Mouse (Mus musculus): Measurements from ENCODE around the gene Bco1.

The Bco1 gene

GRCm38 (mm10) chr8:117137357-117137756 lies 41.7 kb downstream of the Bco1 start:
- in situ Hi-C loops (cut with MboI, MseI): no loop called here

- in situ Hi-C loops (cut with MboI, MseI): no loop called here
Observed at GRCm38 (mm10) chr8:117148520-117148919, 52.9 kb downstream of the Bco1 start.

GRCm38 (mm10) chr8:117156149-117156548 lies 60.5 kb downstream of the Bco1 start:
- in situ Hi-C loops (cut with MboI, MseI): loop anchor here (5.0 kb wide), 1 partner anchor 101 kb away; the partner anchor contains the start of gene Cmip

GRCm38 (mm10) chr8:117156866-117157768 lies 61.5 kb downstream of the Bco1 start:
- in situ Hi-C loops (cut with MboI, MseI): loop anchor here (5.0 kb wide), 1 partner anchor 100 kb away; the partner anchor contains the start of gene Cmip

- in situ Hi-C loops (cut with MboI, MseI): loop anchor here (5.0 kb wide), 1 partner anchor 100 kb away; the partner anchor contains the start of gene Cmip
Observed at GRCm38 (mm10) chr8:117157769-117158091, 62.1 kb downstream of the Bco1 start.

GRCm38 (mm10) chr8:117158135-117158761 lies 62.6 kb downstream of the Bco1 start, which contains the start of gene Gan:
Gene Gan, plus strand, starts transcription at chr8:117158135.
- in situ Hi-C loops (cut with MboI, MseI): loop anchor here (5.0 kb wide), 1 partner anchor 99 kb away; the partner anchor contains the start of gene Cmip

GRCm38 (mm10) chr8:117159031-117159430 lies 63.4 kb downstream of the Bco1 start:
- in situ Hi-C loops (cut with MboI, MseI): loop anchor here (5.0 kb wide), 1 partner anchor 98 kb away; the partner anchor contains the start of gene Cmip

GRCm38 (mm10) chr8:117164912-117165311 lies 69.3 kb downstream of the Bco1 start:
- in situ Hi-C loops (cut with MboI, MseI): no loop called here

GRCm38 (mm10) chr8:117165542-117165941 lies 69.9 kb downstream of the Bco1 start:
- in situ Hi-C loops (cut with MboI, MseI): no loop called here

GRCm38 (mm10) chr8:117166515-117166914 lies 70.9 kb downstream of the Bco1 start:
- in situ Hi-C loops (cut with MboI, MseI): no loop called here

GRCm38 (mm10) chr8:117167243-117167883 lies 71.7 kb downstream of the Bco1 start:
- in situ Hi-C loops (cut with MboI, MseI): no loop called here

- in situ Hi-C loops (cut with MboI, MseI): no loop called here
Observed at GRCm38 (mm10) chr8:117168378-117168777, 72.7 kb downstream of the Bco1 start.

GRCm38 (mm10) chr8:117171826-117172225 lies 76.2 kb downstream of the Bco1 start:
- in situ Hi-C loops (cut with MboI, MseI): no loop called here

GRCm38 (mm10) chr8:117172904-117173303 lies 77.2 kb downstream of the Bco1 start:
- in situ Hi-C loops (cut with MboI, MseI): no loop called here

- in situ Hi-C loops (cut with MboI, MseI): no loop called here
Observed at GRCm38 (mm10) chr8:117173690-117174089, 78.0 kb downstream of the Bco1 start.

GRCm38 (mm10) chr8:117174536-117174935 lies 78.9 kb downstream of the Bco1 start:
- in situ Hi-C loops (cut with MboI, MseI): no loop called here

GRCm38 (mm10) chr8:117176308-117176707 lies 80.7 kb downstream of the Bco1 start:
- in situ Hi-C loops (cut with MboI, MseI): no loop called here

GRCm38 (mm10) chr8:117177236-117177635 lies 81.6 kb downstream of the Bco1 start:
- in situ Hi-C loops (cut with MboI, MseI): no loop called here

- in situ Hi-C loops (cut with MboI, MseI): no loop called here
Observed at GRCm38 (mm10) chr8:117178039-117178438, 82.4 kb downstream of the Bco1 start.

GRCm38 (mm10) chr8:117178676-117179075 lies 83.0 kb downstream of the Bco1 start:
- in situ Hi-C loops (cut with MboI, MseI): no loop called here

GRCm38 (mm10) chr8:117182746-117183145 lies 87.1 kb downstream of the Bco1 start:
- in situ Hi-C loops (cut with MboI, MseI): no loop called here

Measured in T-helper 2 cell (primary cell).